Mouse (Mus musculus) adipocyte (in vitro differentiated cells): ENCODE data around the gene Efr3b.
A peak's percentile ranks its signal among the peaks of the same experiment; 100 is the strongest.

Experiments
- DNase-seq: peaks from one replicate; pipeline ENCODE4 v3.0.0-alpha.2; 2016; ENCODE audit warnings: low spot score

Gene Efr3b

DNA sequence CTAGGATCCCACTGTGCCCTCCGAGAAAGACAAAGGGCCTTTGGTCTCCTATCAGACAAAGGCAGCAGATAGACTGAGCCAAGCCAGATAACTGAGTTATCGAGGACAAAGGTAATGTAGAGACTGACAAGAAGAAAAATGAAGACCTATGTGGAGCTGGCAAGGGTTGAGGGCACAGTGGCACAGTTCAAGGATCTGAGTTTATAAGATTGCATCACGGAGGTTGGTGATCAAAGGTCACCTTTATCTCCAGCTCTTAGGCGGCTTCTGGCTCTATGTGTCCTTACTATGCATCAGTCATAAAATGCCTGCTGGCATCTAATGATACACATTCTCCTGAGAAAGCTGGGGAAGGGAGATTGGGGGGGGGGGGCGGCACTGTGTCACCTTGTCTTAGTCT, 2.6 kb downstream of the Efr3b start:
- DNase-seq: no peak

DNA sequence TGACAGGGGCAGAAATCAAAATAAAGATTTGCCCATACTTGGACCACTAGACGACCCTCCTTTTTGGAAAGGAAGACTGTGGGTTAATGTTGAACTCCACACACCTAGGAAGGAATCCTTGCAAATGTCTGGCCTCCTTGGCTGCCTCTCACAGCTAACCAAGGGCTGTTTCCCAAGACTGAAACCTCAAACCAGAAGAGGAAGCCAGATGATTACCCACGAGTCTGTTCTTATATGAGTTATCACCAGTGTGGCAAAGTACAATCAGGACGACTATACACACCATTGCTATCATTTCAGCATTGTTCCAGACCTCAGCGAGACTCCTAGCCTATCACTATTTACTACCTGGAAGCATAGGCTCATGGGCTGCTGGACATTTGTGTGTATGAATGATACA, 9.7 kb downstream of the Efr3b start:
- no peak for DNase-seq

DNA sequence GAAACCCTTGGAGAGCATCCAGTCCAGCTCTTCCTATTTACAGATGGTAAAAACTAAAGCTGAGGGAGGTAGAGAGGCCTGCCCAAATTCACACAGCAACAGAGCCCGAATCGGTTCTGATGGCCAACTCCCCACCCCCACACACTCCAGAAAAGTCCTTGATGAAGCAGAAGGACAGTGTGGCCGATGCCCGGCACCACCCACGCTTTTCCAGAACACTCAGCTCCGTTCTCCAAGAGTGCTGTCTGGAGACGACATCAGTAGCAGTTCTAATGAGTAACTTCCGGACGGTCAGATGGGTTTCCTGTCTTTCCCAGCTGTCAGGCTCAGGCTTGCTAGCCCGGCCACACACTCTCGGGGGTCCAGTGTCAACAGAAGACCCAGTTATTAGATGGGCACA, 10.2 kb downstream of the Efr3b start:
- DNase-seq: no peak

DNA sequence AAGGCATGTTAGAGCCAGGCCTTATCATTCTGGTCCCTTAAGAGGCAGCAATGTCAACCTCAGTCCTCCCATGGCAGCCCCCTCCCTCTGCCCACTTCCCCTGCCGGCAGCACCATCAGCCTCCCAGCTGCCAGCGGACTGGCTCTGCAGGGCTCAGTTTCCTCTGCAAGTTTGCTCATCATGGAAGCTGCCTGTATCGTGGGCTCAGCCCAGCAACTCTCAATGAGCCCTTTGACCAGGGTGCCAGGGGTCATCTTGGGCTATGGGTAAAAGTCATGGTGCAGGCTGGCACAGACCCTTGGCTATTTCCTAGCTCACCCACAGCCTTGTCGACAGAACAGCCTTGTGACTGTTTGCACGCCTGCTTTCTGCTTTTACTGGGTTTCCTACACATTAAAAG, 14.4 kb downstream of the Efr3b start:
- DNase-seq: no peak

DNA sequence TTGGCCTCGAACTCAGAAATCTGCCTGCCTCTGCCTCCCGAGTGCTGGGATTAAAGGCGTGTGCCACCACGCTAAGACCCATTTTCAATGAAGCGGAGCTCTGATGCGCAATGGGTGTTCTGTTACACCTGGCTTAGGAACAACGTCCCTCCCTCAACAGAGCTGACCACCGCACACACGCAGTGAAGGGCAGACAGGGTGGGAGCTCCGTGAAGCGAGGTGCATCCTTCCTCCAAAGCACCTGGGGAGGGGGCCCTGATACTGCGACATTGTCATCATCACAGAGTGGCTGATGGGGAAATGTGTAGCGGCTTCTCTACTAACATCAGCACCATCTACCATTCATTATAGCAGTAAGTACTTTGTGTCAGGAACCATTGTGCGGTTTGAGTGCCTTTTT, 15.2 kb downstream of the Efr3b start:
- no peak for DNase-seq

DNA sequence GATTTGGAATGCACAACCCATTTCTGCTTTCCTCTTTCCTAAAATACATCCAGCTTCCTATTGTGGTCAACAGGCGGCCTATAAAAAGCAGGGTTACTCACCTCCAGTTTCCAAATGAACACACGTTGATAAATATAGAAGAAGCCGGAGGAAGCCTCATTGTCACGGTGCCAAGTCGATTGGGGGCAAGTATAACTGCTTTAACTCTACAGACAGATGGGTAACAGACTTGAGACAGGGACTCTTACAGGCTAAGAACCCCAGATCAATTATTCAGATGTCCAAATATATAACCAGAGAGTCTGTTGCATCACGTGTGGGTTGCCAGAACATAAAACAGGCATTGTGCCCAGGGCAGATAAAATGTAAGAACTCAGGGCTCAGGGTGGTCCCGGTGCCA, 15.9 kb downstream of the Efr3b start:
- DNase-seq: no peak

DNA sequence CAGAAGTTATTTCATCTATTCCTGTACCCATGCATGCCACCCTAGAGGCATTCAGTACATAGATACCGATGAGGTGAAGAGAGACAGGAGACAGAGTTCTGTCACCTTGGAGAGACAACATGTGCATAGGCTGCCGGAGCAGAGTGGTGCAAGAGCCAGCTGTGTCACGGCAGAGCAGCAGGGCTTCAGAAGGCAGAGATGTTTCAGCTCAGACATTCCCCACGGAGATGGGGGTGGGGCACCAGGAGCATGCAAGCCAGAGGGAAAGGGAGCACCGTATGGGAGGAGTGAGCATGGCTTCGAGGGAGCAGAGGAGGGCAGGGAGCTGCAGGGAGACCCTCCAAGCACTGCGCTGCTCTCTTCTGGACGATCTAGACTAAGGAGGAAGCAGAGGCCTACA, 18.2 kb downstream of the Efr3b start:
- no peak for DNase-seq

DNA sequence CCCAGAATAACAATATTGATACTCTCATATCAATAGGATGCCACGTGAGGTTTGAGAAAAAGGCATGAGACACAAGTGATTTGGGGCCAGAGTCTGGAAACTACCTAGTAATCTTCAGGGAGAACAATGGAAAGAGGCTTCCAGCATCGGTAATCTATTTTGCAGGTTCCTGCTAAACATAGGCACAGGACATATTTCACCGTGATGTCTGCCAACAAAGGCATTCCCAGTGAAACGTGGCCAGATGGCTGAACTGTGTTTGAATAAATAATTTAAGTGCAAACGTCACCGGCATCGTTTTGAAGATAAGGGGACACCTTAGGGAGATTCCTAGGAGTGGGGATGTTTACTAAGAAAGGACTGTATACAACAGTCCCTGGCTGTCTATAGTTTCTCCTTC, 22.4 kb downstream of the Efr3b start:
- DNase-seq: no peak

DNA sequence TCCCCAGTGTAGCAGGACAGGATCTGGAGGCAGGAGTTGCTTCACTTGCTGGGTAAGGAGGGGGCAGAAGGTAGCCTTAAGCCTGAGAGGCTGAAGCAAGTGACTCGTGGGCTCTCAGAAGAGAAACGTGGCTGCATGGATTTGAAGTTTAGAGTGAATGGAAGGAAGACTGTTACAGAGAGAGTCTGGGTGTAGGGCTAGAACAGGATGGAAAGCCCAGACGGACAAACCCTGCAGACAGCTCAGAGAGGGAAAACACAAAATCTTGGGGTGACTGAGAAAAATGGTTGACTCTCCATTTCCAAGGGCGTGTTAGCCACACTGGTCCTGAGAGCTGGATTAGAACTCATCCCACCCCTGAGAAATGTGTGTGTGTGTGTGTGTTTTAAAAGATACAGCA, 23.0 kb downstream of the Efr3b start:
- no peak for DNase-seq

DNA sequence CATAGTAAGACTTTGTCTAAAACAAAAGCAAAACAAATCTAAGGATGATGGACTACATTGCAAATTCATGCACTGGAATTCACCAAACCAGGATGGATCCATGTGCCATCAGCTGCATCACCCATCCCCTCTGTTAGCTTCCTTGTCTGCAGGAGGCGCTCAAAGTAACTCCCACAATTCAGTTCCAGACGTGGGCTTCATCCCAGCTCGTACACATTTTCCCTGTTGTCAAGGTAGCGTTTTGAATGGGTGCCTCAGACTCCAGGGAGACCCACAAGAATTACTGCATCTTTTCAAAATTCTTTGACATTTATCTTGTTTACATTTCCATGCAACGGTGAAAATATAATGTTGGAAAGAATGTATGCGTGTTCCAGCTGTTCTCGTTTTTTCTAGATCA, 23.5 kb downstream of the Efr3b start:
- no peak for DNase-seq

DNA sequence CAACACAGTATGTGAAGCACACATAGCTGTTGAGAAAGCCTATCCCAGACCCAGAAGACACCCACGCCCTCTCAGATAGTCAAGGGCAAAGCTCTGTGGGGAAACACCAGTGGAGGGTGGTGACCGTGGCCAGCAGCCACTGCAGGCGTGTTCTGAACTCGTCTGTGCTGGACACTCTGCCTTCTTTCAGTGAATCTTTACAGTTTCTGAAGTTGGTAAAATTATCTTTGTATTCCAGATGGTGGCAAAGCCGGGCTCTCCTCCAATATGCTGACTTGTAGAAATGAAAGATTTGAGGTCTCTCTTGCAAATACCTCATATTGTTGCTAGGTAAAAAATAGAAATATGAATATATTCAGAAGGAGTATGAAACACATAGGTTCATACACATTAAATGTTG, 27.0 kb downstream of the Efr3b start:
- DNase-seq: no peak

DNA sequence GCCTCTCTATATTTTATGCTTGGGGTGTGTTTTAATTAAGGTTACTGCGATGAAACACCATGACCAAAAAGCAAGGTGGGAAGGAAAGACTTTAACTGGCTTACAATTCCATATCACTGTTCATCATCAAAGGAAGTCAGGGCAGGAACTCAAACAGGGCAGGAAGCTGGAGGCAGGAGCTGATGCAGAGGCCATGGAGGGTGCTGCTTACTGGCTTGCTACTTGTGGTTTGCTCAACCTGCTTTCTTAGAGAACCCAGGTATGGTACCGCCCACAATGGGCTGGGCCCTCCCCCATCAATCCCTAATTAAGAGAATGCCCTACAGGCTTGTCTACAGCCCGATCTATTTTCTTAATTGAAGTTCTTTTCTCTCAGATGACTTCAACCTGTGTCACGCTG, 27.4 kb downstream of the Efr3b start:
- DNase-seq: no peak

DNA sequence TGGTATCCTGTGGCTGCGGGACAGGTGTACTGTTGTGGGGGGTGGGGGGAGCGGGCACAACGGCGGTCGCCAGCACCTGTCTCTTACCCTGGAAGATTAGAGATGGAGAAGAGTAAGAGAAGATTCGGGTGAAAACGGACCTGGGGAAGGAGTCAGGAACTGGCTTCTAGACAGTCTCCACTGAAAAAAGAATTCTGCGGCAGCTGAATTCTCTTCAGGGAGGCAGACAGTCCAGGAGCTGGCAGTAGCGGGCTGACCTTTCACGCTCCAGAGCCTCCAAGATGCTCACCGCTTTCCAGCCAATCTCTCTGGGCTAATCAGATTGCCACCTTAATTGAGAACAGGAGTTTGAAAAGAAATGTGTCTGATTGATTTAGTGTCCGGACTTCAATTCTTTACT, 30.0 kb downstream of the Efr3b start:
- DNase-seq: no peak

DNA sequence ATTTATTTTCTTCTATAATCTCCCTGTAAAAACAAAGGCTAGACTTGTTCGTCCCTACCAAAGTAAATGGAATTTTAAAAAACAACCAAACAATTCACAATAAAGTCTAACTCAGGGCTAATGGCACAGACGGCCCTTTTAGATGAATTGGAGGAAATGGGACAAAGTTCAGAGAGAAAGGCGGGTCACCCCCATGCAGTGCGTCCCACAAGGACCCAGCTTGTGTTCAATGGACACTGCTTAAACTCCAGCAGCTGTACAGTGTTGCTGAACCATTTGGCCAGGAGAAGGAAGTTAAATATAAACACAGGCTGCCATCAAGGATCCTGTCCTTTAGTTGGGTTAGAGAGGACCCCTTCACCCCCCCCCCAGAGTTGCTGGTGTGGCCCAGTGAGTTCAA, 30.9 kb downstream of the Efr3b start:
- DNase-seq: no peak

DNA sequence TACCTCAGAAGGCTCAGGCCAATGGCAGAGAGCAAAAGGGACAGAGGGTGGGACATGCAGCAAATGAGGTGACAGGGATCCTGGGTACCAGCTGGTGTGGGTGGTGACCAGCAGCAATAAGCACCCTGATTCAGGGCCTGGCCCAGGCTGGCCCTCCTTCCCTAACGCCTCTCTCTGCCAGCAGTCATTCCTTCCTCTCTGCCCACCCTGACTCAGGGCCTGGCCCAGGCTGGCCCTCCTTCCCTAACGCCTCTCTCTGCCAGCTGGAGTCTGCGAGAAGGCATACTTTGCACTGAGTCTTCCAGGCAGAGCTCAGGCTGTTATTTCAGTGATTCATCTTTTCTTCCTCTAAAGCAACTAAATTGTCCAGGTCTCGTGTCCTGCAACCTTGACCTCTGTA, 31.5 kb downstream of the Efr3b start:
- DNase-seq: no peak

DNA sequence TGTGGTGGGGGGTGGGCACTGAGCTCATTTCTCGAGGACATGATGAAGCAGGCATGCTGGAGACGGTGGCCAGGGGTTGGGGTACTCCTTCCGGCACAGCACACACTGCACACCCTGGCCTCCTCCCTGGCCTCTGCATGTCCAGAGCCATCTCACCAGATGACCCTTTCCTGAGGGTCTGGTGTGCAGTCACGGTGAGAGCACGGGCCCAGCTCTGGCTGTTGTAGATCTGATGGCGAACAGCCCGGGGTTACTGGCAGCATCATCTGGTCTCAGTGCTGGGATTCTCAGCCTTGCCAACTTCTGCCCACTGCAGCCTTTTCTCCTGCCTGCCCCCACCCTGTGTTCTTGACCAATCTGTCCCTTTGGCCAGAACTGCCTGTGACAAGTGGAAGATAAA, 32.6 kb downstream of the Efr3b start:
- peak; percentile 12 for DNase-seq

DNA sequence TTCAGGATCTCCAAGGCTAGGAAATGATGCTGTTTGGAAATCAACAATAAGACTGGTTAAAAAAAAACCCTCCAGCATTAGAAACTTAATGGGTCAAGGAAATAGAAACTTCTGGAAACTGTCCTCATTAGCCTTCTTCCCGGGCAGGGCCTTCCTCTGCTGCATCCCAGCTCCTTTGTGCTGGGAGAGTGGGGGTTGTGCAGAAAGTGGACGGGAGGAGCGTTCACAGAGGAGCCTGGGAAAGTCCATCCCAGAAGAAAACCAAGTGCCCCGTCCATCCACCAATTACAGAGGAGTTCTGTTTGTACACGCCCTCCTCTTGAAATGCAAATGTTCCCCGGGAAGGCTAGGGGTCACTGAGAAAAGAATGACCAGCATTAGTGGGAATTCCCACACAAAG, 34.1 kb downstream of the Efr3b start:
- DNase-seq: no peak

DNA sequence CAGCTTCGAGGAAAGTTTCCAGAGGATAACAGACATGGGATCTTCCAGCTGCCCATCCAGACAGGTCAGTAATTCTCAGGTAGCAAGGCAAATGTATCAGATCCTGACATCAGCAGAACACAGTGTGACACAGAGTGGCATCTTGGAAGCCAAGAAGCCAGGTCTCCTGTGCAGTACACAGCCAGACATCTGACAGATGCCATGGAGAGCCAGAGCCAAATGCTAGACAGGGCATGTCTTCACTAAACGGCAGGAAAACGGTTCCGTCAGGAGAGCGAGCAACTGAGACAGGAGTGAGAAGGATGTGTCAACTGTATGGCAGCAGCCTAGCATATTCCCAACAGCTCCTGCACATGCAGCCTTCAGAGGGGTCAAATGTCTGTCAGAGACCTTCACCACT, 38.3 kb downstream of the Efr3b start:
- DNase-seq: no peak

DNA sequence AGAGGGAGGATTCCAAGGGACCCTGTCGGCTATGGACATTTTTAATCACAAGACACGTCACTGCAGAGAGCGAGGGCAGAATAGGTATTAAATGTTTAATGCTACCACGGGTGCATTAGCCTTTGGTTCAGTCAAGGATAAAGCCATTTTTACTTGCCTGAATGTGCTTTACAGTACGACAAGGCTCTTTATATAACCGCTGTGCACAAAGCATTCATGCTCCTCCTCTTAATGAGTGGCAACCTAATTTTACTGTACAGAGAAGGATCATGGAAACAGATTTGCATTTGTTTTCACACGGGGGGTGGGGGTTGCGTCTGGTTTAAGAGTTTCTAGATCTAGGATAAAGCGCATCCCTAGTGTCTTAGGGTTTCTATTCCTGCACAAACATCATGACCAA, 42.0 kb downstream of the Efr3b start:
- no peak for DNase-seq

DNA sequence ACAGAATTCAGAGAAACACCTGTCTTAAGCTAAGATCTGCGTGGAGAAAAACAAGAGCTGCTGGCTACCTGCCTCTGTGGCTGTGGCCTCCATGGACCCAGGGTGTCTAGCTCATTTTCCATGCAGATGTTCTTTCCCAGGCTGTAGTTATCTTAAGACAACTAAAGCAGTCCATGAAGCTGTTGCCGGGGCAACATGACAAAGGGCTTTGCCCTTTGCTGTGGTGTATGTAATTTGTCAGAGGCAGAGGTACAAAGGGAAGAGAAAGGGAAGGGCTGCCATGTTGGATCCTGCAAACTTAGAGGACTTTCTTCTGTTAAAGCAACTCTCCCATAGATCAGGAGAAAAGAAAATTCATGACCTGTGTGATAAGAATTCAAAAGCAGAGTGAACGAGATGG, 47.7 kb downstream of the Efr3b start:
- no peak for DNase-seq

DNA sequence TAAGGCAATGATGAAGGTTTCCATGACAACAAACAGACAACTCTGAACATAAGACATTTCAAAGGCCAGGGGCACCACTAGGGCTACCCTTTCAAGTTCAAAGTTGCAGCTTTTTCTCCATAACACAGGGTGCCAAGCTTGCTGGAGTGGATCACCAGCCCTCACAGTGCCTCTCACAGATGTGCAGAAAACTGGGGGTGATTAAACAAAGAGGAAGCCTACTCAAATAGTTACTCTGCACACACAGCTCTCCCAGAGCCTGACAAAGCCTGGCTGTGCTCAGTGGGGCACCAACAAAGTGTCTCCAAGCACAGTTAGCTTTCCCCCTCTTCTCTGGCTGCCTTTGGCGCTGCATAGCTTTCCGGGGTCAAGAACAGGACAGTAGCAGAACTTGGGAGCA, 48.8 kb downstream of the Efr3b start:
- no peak for DNase-seq

DNA sequence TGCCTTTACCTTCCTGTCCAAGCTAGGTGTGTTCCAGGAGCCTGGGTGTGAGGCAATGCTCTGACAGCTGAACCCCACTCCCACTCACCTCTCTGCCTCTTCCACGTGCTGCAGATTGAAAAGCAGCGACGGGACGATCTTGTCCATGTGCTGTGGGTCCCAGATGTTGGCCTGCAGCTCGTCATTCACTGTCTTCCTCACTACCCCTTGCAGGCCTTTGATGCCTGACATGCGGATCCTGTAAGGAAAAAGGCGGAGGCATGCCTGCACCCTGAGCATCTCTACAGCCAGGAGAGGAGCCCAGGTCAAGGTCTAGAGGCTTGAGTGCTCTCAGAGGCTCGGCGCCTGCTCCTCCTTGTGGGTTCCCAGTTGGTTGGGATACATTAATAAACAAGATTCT, 54.3 kb downstream of the Efr3b start:
- DNase-seq: no peak

DNA sequence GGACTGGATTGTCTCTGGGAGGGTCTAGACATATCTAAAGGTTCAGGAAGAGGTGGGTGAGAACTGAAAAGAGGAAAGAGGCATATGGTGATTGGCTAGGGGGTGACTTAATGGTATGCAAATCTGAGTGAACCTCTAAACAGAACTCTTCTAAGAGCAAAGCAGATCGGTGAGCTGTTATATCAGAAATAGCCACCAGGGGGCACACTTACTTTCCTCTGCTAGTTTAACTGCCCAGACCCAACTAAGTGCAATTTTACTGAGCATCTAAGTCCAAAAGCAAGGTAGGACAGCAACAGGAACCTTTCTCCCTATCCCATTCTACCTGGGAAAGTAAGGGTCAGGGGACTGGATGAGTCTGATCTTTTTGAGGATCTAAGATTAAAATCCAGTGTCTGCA, 55.0 kb downstream of the Efr3b start:
- peak; percentile 78 for DNase-seq

DNA sequence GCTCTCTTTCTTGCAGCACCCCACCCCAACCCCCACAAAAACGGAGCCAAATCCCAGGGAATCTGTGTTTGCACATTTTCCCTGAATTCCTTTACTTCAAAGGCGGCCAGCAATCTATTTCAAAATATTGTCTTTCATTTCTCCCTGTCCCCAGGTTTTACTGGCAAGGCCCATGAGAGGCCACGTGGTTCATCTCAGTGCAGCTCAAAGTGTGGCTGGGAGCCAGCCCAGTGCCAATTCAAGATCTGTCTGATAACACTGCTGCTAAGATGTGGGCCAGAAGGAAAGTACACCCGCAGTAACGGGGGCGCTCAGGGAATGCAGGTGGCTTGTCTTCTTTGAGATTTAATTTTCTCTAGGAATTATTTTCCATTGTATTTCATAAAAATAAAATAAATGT, 56.5 kb downstream of the Efr3b start:
- DNase-seq: no peak

DNA sequence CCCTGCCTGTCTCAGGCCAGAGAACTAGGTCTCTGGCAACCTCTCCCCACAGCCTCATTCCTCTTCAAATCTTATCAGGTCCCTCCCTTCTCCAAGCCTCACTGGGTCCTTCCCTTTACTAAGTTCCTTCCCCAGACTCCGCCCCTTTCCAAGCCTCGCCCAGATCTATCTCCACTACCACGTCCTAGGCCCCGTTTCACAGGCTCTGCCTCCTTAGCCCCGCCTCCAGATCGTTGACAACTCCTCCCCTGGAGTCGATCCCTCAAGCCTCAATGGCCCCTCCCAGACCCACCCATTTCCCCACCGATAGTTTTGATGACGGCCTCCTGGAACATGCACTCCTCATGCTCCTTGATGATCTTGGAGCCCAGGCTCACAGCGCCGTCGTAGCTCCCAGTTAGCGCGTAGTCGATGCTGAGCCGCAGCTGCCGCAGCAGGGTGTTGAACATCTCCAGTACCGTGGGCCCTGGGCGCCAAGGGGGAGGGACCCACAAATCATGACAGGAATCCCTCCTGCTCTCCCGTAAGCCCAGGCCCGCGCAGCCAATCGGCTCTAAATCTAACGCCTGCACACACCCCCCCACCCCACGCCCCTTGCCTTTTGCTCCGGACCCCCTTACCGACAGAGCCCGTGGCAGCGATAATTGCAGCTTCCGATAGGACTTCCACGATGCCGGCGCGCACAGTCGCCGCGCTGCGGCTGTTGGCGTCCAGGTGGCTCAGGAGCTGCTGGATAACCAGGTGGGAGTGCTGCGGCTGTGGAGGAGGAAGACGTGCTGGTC, 57.2 kb downstream of the Efr3b start:
- DNase-seq: peak; percentile 29
